Mouse (Mus musculus) embryonic facial prominence, embryonic 12.5 days (tissue): Measurements from ENCODE around the gene Pde4b. TPM values are rescaled to one million over a fixed set of nuclear protein-coding genes. Genes with fewer than 3 reads are reported as not detected.

Source experiments
- ATAC-seq: fragments of 200-750 bp; cut with Nextera tagmentation; 2 replicates; pipeline ENCODE4 v1.8.0; 2017; ENCODE audit not compliant: insufficient number of reproducible peaks, insufficient read depth, low FRiP score, low TSS enrichment
- H3K27ac ChIP-seq: fragments of 300-500 bp; sonication (generic); 2 replicates; pipeline ENCODE4 v1.5.1; 2016; ENCODE audit warnings: mild to moderate bottlenecking
- H3K27me3 ChIP-seq: fragments of 300-500 bp; sonication (generic); 2 replicates; pipeline ENCODE4 v1.6.1; 2016; ENCODE audit warnings: mild to moderate bottlenecking, moderate library complexity
- H3K36me3 ChIP-seq: fragments of 300-500 bp; sonication (generic); 2 replicates; pipeline ENCODE4 v1.6.1; 2016; ENCODE audit warnings: mild to moderate bottlenecking
- H3K4me1 ChIP-seq: fragments of 300-500 bp; sonication (generic); 2 replicates; pipeline ENCODE4 v1.6.1; 2016
- H3K4me2 ChIP-seq: fragments of 300-500 bp; sonication (generic); replicated peaks from 2 replicates; pipeline ENCODE4 v1.6.1; 2016; ENCODE audit warnings: mild to moderate bottlenecking, moderate library complexity
- H3K4me3 ChIP-seq: fragments of 300-500 bp; sonication (generic); 2 replicates; pipeline ENCODE4 v1.5.1; 2016; ENCODE audit warnings: mild to moderate bottlenecking
- H3K9ac ChIP-seq: fragments of 300-500 bp; sonication (generic); 2 replicates; pipeline ENCODE4 v1.6.1; 2016; ENCODE audit warnings: mild to moderate bottlenecking, moderate library complexity
- H3K9me3 ChIP-seq: fragments of 300-500 bp; sonication (generic); 2 replicates; pipeline ENCODE4 v1.6.1; 2016; ENCODE audit warnings: mild to moderate bottlenecking, moderate library complexity
- WGBS: fragments of 180-500 bp; shearing (Covaris S2); methylation state at CpG from one replicate; pipeline ENCODE4 v1.1.7; 2016; 5-methylcytosine and 5-hydroxymethylcytosine counted together
- polyA plus RNA-seq: library from polyadenylated mRNA; unstranded; fragments of >200 nt; fragmentation: Nextera tagmentation; extraction: Ambion mirVana; gene quantifications from 2 replicates; pipeline ENCODE4 v1.2.1, GENCODE M21; 2016

Gene Pde4b
- polyA plus RNA-seq, 1 experiment from 2014 or later = 11.1 TPM

- H3K4me3 ChIP-seq = no peak overlapping the region
- peaks cover 32% of the 10 kb centered on the region for H3K4me1 ChIP-seq
- WGBS = 44% methylated on average over 2 of the region's 2 CpGs
- no peak overlapping the region for H3K9ac ChIP-seq
- no peak overlapping the region for H3K27ac ChIP-seq
- H3K36me3 ChIP-seq = no peaks in the 10 kb centered on the region
- no peaks in the 10 kb centered on the region for H3K9me3 ChIP-seq
- no peak for ATAC-seq
- H3K27me3 ChIP-seq = no peaks in the 10 kb centered on the region
- H3K4me2 ChIP-seq = no peak overlapping the region
Measured at GRCm38 (mm10) chr4:102567111-102567510, 479.8 kb downstream of the Pde4b start.

DNA sequence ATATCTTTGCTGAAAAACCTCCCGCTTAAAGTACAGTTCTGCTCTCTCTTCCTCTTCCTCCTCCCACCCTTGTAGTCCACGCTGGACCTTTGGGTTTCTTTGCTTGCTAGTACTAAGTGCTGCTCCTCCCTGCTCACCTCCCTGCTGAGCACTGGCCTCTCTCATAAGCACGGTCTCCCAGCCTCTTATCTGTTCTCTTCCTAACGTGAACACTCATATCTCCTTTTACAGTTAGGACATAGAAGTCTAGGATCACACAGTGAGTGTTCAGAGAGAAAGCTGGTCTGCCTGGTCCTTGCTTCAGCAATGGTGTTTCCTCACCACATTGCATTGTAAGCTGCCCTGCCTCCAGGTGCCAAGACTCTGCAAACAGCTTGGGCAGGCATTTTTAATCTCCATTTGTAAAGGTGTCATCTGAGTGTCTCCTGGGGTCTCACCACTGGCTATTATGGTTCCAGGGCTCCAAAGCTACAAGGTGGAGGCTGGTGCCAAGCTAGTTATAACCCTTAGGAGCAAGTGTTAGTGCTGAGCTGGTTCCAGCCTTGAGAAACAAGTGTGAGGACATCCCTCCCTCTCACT is 480.4 kb downstream of the Pde4b start:
- H3K27ac ChIP-seq = peak overlapping the region; percentile 76
- no peaks in the 10 kb centered on the region for H3K9me3 ChIP-seq
- H3K9ac ChIP-seq = no peak overlapping the region
- peaks cover 35% of the 10 kb centered on the region for H3K4me1 ChIP-seq
- no peak overlapping the region for H3K4me2 ChIP-seq
- no peaks in the 10 kb centered on the region for H3K36me3 ChIP-seq
- no peaks in the 10 kb centered on the region for H3K27me3 ChIP-seq
- ATAC-seq = no peak
- no peak overlapping the region for H3K4me3 ChIP-seq
- WGBS = 19% methylated on average over 4 of the region's 4 CpGs

- 2% methylated on average over 4 of the region's 4 CpGs for WGBS
- Histone ChIP-seq H3K27ac (peak overlapping the region; percentile 76), H3K36me3 (no peaks in the 10 kb centered on the region), H3K4me1 (peaks cover 35% of the 10 kb centered on the region), H3K27me3 (no peaks in the 10 kb centered on the region), H3K4me3 (no peak overlapping the region), H3K9me3 (no peaks in the 10 kb centered on the region), H3K4me2 (peak overlapping the region; percentile 32), H3K9ac (no peak overlapping the region)
- ATAC-seq = no peak
Measured at GRCm38 (mm10) chr4:102568591-102568990, 481.2 kb downstream of the Pde4b start.

- H3K4me3 ChIP-seq = no peak overlapping the region
Measured at GRCm38 (mm10) chr4:102569101-102569583, 481.8 kb downstream of the Pde4b start.

GRCm38 (mm10) chr4:102569950-102570765 is 482.8 kb downstream of the Pde4b start:
- Histone ChIP-seq H3K36me3 (no peaks in the 10 kb centered on the region), H3K9ac (peak overlapping the region; percentile 57), H3K27ac (peak overlapping the region; percentile 78), H3K4me1 (peaks cover 35% of the 10 kb centered on the region), H3K9me3 (no peaks in the 10 kb centered on the region), H3K4me3 (peak overlapping the region; percentile 50), H3K4me2 (peak overlapping the region; percentile 89), H3K27me3 (no peaks in the 10 kb centered on the region)
- WGBS = under 1% methylated on average over 20 of the region's 20 CpGs
- ATAC-seq = 0 out of 2 replicates have a peak, but pooled peaks have one; percentile 23

More at GRCm38 (mm10) chr4:102569101-102569583, 481.8 kb downstream of the Pde4b start:
- no peak for ATAC-seq
- no peak overlapping the region for H3K9ac ChIP-seq
- peaks cover 35% of the 10 kb centered on the region for H3K4me1 ChIP-seq
- no peaks in the 10 kb centered on the region for H3K9me3 ChIP-seq
- H3K27ac ChIP-seq = peak overlapping the region; percentile 76
- no peaks in the 10 kb centered on the region for H3K27me3 ChIP-seq
- WGBS = 12% methylated on average over 8 of the region's 8 CpGs
- peak overlapping the region; percentile 32 for H3K4me2 ChIP-seq
- H3K36me3 ChIP-seq = no peaks in the 10 kb centered on the region

DNA sequence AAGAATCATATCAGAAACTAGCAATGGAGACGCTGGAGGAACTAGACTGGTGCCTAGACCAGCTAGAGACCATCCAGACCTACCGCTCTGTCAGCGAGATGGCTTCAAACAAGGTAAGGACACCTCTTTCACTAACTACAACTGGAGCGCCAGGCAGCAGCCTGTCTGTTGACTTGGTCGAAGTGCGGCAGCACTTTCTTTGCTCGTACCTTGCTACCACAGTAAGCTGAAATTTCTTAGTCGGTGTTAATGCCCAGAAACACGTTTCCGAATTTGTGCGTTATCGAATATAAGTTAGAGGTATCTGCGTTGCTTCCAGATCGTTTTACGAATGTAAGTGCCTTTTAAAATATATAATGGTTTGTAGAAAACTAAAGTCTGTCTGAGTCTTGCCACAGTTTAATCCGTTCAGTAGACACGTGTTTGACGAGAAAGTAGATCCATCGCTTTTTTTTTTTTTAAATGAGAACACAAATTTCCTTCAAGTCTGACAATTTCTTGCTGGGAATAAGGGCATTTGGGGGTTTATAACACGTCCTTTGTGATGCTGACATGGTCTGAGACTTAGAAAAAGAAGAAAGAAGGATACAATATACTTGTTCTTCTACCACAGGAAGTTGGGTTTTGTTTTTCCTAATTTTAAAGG is 483.5 kb downstream of the Pde4b start:
- Histone ChIP-seq H3K27ac (peak overlapping the region; percentile 78), H3K4me2 (peak overlapping the region; percentile 89), H3K36me3 (no peaks in the 10 kb centered on the region), H3K9me3 (no peaks in the 10 kb centered on the region), H3K4me1 (peaks cover 35% of the 10 kb centered on the region), H3K9ac (peak overlapping the region; percentile 57), H3K4me3 (peak overlapping the region; percentile 50), H3K27me3 (no peaks in the 10 kb centered on the region)
- WGBS = 3% methylated on average over 20 of the region's 20 CpGs
- ATAC-seq = no peak

DNA sequence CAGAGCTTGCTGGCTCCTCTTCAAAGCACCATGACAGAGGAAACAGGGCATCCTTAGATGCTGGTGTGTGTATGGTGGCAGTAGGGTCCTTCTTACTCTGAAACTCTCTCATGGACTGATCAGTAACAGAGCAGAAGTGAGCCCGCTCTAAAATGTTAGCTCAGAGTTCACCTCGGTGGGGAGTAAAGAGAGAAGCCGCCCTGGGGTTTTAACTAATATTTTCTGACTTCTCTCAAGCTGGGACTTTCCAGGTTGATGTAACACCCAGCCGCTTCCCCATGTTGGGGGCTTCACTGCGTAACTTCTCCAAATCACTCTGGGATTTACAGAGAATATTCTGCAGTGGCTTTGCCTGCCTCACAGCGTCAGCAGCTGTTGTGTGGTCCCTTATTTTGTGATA is 484.7 kb downstream of the Pde4b start:
- Histone ChIP-seq H3K4me2 (peak overlapping the region; percentile 37), H3K36me3 (no peaks in the 10 kb centered on the region), H3K27ac (no peak overlapping the region), H3K4me3 (0 out of 2 replicates have a peak overlapping the region, but pooled peaks have one; percentile 12), H3K27me3 (no peaks in the 10 kb centered on the region), H3K4me1 (peaks cover 40% of the 10 kb centered on the region), H3K9ac (no peak overlapping the region), H3K9me3 (no peaks in the 10 kb centered on the region)
- no peak for ATAC-seq
- WGBS = 64% methylated on average over 6 of the region's 6 CpGs

- WGBS = 67% methylated on average over 3 of the region's 3 CpGs
- Histone ChIP-seq H3K36me3 (no peaks in the 10 kb centered on the region), H3K4me1 (peaks cover 37% of the 10 kb centered on the region), H3K4me3 (no peak overlapping the region), H3K4me2 (peak overlapping the region; percentile 37), H3K27me3 (no peaks in the 10 kb centered on the region), H3K9ac (no peak overlapping the region), H3K9me3 (no peaks in the 10 kb centered on the region), H3K27ac (no peak overlapping the region)
- ATAC-seq = no peak
Measured at GRCm38 (mm10) chr4:102572591-102572990, 485.2 kb downstream of the Pde4b start.

- Histone ChIP-seq H3K4me2 (no peak overlapping the region), H3K4me3 (no peak overlapping the region)
Measured at GRCm38 (mm10) chr4:102573361-102573781, 486.0 kb downstream of the Pde4b start.

GRCm38 (mm10) chr4:102574226-102574625 is 486.9 kb downstream of the Pde4b start:
- Histone ChIP-seq H3K36me3 (no peaks in the 10 kb centered on the region), H3K27ac (no peak overlapping the region), H3K9ac (no peak overlapping the region), H3K9me3 (no peaks in the 10 kb centered on the region), H3K27me3 (no peaks in the 10 kb centered on the region), H3K4me3 (no peak overlapping the region), H3K4me2 (no peak overlapping the region), H3K4me1 (peaks cover 22% of the 10 kb centered on the region)
- ATAC-seq = no peak
- 27% methylated on average over 9 of the region's 9 CpGs for WGBS

More at GRCm38 (mm10) chr4:102573361-102573781, 486.0 kb downstream of the Pde4b start:
- Histone ChIP-seq H3K4me1 (peaks cover 31% of the 10 kb centered on the region), H3K27ac (no peak overlapping the region), H3K27me3 (no peaks in the 10 kb centered on the region), H3K9ac (no peak overlapping the region), H3K36me3 (no peaks in the 10 kb centered on the region), H3K9me3 (no peaks in the 10 kb centered on the region)
- ATAC-seq = no peak
- 86% methylated on average over 4 of the region's 4 CpGs for WGBS

GRCm38 (mm10) chr4:102574666-102575254 is 487.4 kb downstream of the Pde4b start:
- H3K4me3 ChIP-seq = no peak overlapping the region
- peaks cover 18% of the 10 kb centered on the region; the same call in 1 of the 2 replicates for H3K4me1 ChIP-seq
- no peaks in the 10 kb centered on the region for H3K36me3 ChIP-seq
- H3K27me3 ChIP-seq = no peaks in the 10 kb centered on the region
- H3K27ac ChIP-seq = no peak overlapping the region
- no peak overlapping the region for H3K4me2 ChIP-seq
- H3K9ac ChIP-seq = no peak overlapping the region
- H3K9me3 ChIP-seq = no peaks in the 10 kb centered on the region
- 78% methylated on average over 10 of the region's 10 CpGs for WGBS
- ATAC-seq = no peak
